Mouse (Mus musculus) ES-E14 (cell line): ENCODE results near the gene Rtraf. TPM values are rescaled to one million over a fixed set of nuclear protein-coding genes. Genes with fewer than 3 reads are reported as not detected.

Source experiments
- DNase-seq: peaks from one replicate; pipeline ENCODE4 v3.0.0-alpha.2; 2013; ENCODE audit warnings: low read depth, low spot score
- H3K27ac ChIP-seq: 2 replicates; pipeline ENCODE4 v1.5.1; 2012; ENCODE audit warnings: low read depth, mild to moderate bottlenecking, low read length, moderate library complexity, mixed read lengths; ENCODE audit not compliant: poor library complexity, insufficient read depth, severe bottlenecking
- H3K36me3 ChIP-seq: 2 replicates; pipeline ENCODE4 v1.6.1; 2012; ENCODE audit warnings: mild to moderate bottlenecking, low read length, moderate library complexity, mixed read lengths; ENCODE audit not compliant: control insufficient read depth, poor library complexity, insufficient read depth, severe bottlenecking
- H3K4me1 ChIP-seq, 2 experiments: fragments of 150-350 bp in 1 of 2; sonication (generic) in 1 of 2; 2 replicates each; pipeline ENCODE4 v1.6.1; 2012; ENCODE audit warnings: low read length in 2 of 2, mild to moderate bottlenecking in 1 of 2, mixed read lengths in 1 of 2; ENCODE audit not compliant: control insufficient read depth in 2 of 2, insufficient read depth in 2 of 2, poor library complexity in 1 of 2
- H3K4me3 ChIP-seq, 2 experiments: fragments of 150-350 bp in 1 of 2; sonication (generic) in 1 of 2; 2 replicates each; pipeline ENCODE4 v1.5.1; 2012; ENCODE audit warnings: low read length in 2 of 2, low read depth in 1 of 2, mild to moderate bottlenecking in 1 of 2, mixed read lengths in 1 of 2; ENCODE audit not compliant: insufficient read depth in 1 of 2, poor library complexity in 1 of 2, severe bottlenecking in 1 of 2
- H3K9ac ChIP-seq: 2 replicates; pipeline ENCODE4 v1.6.1; 2012; ENCODE audit warnings: low read depth, mild to moderate bottlenecking, low read length, mixed read lengths; ENCODE audit not compliant: poor library complexity, insufficient read depth, severe bottlenecking
- H3K9me3 ChIP-seq: fragments of 150-350 bp; sonication (generic); 2 replicates; pipeline ENCODE4 v1.6.1; 2012; ENCODE audit warnings: low read depth, mild to moderate bottlenecking, low read length; ENCODE audit not compliant: control insufficient read depth, insufficient read depth
- CHD2 ChIP-seq: IDR thresholded peaks from 2 replicates; pipeline ENCODE4 v1.6.1; 2014; ENCODE audit warnings: mild to moderate bottlenecking, low read depth, low read length, inconsistent platforms
- HCFC1 ChIP-seq: IDR thresholded peaks from 2 replicates; pipeline ENCODE4 v1.6.1; 2012; ENCODE audit warnings: low read length, inconsistent platforms, borderline replicate concordance; ENCODE audit not compliant: insufficient read depth
- MAFK ChIP-seq: IDR thresholded peaks from 2 replicates; pipeline ENCODE4 v1.6.1; 2014; ENCODE audit warnings: mild to moderate bottlenecking, low read depth, low read length, inconsistent platforms; ENCODE audit not compliant: insufficient read depth
- ZC3H11A ChIP-seq: IDR thresholded peaks from 2 replicates; pipeline ENCODE4 v1.6.1; 2012; ENCODE audit warnings: low read depth, mild to moderate bottlenecking, inconsistent platforms, low read length, borderline replicate concordance
- ZNF384 ChIP-seq: IDR thresholded peaks from 2 replicates; pipeline ENCODE4 v1.6.1; 2012; ENCODE audit warnings: low read depth, low read length, inconsistent platforms
- in situ Hi-C, 2 experiments: fragments of 600-800 bp; cut with MboI; formaldehyde crosslinking; loops; one replicate each; pipeline ENCODE4 v1.15.1; 2025; ENCODE audit warnings: low sequenced_read_pairs in 2 of 2, inconsistent platforms in 1 of 2; ENCODE audit not compliant: unreplicated experiment in 2 of 2
- total RNA-seq: library from RNA; depleted of rRNA; stranded (reverse); fragments of 300-350 nt; gene quantifications from 2 replicates; pipeline ENCODE4 v1.2.3, GENCODE M21; 2012

The Rtraf gene
- total RNA-seq, 1 experiment, result 118 TPM

DNA sequence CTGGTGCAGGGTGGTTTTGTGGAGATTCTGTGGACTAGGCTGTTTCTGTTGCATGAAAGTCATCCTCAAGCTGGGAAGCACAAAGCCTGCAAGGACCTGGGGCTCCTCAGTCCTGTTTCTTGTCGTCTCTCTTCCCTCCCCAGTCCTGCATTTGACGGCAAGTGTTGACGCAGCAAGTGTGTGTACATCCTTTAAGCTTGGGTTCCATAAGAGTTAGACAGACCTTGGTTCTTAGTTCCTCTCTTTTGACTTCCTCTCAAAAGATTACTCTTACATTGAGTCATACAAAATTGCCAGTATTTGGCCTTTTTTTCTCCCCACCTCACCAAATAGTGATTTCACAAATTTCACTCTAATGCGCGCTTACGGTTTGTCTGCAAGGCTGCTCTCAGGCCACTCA lies 46.3 kb downstream of the Rtraf start:
- peaks cover 64% of the 10 kb centered on the region for H3K36me3 ChIP-seq
- no peak for TF ChIP-seq HCFC1
- no peak for TF ChIP-seq ZC3H11A
- no peak for TF ChIP-seq ZNF384
- TF ChIP-seq MAFK, result no peak
- TF ChIP-seq CHD2, result no peak
- 0 out of 4 replicates have a peak, but pooled peaks cover 0 to 3% of the 10 kb centered on the region in 2 experiments for H3K4me1 ChIP-seq
- H3K27ac ChIP-seq, result no peak overlapping the region
- no peak overlapping the region for H3K9ac ChIP-seq
- H3K9me3 ChIP-seq, result no peaks in the 10 kb centered on the region
- in situ Hi-C loops, result no loop called here
- DNase-seq, result no peak
- no peak overlapping the region for H3K4me3 ChIP-seq

DNA sequence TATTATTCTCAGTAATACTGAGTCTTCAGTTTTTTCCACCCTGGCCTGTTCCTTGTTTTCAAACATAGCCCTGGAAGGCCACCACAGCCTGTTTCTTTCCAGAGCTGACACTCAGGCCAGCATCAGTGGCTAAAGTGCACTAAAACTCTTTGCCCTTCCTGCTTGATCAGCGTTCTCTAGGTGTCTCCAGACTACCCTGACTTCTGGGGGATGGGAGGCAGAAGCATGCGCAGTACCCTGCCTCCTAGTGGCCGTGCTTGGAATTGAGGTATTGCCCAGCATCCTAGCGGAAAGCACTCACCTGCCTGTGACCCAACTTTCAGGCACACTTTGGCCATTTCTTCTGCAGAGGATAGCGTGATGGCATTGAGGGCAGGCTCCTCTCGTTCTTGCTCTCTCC lies 46.7 kb downstream of the Rtraf start:
- Histone ChIP-seq H3K4me1 (0 out of 4 replicates have a peak, but pooled peaks cover 0 to 3% of the 10 kb centered on the region in 2 experiments), H3K4me3 (no peak overlapping the region), H3K9me3 (no peaks in the 10 kb centered on the region), H3K36me3 (peaks cover 63% of the 10 kb centered on the region), H3K27ac (no peak overlapping the region; the same call in 1 of the 2 replicates), H3K9ac (no peak overlapping the region)
- in situ Hi-C loops, result no loop called here
- DNase-seq, result peak; percentile 66
- no peak for TF ChIP-seq ZNF384
- TF ChIP-seq CHD2, result peak; percentile 62; the same call in 1 of the 2 replicates
- TF ChIP-seq MAFK, result peak; percentile 69
- TF ChIP-seq ZC3H11A, result no peak
- TF ChIP-seq HCFC1, result no peak

DNA sequence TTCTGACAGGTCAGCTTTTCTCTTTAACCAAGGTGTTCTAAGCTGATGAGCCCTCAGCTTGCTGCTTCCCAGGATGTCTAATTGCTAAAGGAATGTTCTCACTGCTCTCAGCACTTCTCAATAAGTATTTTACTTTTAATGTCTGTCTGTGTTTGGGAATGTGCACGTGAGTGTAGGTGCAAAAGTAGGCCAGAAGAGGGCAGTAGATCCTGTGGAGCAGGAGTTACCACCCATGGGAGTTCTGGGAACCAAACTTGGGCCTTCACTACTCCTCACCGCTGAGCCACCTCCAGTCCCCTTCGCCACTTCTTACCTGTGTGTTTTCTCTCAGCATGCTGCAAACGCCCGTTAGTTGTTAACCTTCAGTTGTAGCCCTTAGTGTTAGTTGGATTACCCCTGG lies 47.4 kb downstream of the Rtraf start:
- Histone ChIP-seq H3K36me3 (peaks cover 66% of the 10 kb centered on the region), H3K9ac (no peak overlapping the region), H3K9me3 (no peaks in the 10 kb centered on the region), H3K4me1 (peaks cover 1 to 5% of the 10 kb centered on the region in 2 experiments; a peak in 1 of 4 replicates), H3K27ac (peak overlapping the region; percentile 51; the same call in 1 of the 2 replicates), H3K4me3 (no peak overlapping the region)
- in situ Hi-C loops, result no loop called here
- TF ChIP-seq MAFK (no peak), HCFC1 (no peak), ZNF384 (no peak), ZC3H11A (no peak), CHD2 (no peak)
- DNase-seq, result peak; percentile 17

DNA sequence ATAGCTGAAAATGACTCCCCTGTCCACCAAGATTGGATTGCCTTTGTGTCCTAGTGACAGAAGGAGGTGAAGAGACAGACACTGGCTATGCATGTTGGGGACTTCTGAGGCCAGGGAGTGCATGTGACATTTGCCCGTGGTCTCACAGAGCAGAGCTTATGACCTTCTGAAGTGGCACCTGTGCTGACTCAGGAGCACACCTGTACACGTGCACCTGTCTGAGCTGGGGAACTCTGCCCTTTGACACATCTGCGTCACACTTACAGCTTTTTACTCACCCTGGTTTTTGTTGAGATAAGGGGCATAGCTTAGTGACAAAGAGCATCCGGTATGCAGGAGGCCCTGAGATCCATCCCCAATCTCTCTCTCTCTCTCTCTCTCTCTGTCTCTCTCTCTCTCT lies 48.1 kb downstream of the Rtraf start:
- in situ Hi-C loops, result no loop called here
- Histone ChIP-seq H3K27ac (no peak overlapping the region), H3K36me3 (peaks cover 63% of the 10 kb centered on the region), H3K9me3 (no peaks in the 10 kb centered on the region), H3K4me3 (no peak overlapping the region), H3K4me1 (peaks cover 4 to 5% of the 10 kb centered on the region in 2 experiments; a peak in 1 of 4 replicates), H3K9ac (no peak overlapping the region)
- no peak for DNase-seq
- no peak for TF ChIP-seq HCFC1
- no peak for TF ChIP-seq CHD2
- no peak for TF ChIP-seq ZC3H11A
- TF ChIP-seq ZNF384, result no peak
- no peak for TF ChIP-seq MAFK
